Mouse (Mus musculus): Measurements from ENCODE around the gene Ccnb3. TPM values are rescaled to one million over a fixed set of nuclear protein-coding genes. Genes with fewer than 3 reads are reported as not detected.

Ccnb3 gene
- total and polyA plus RNA-seq, 3 experiments, result not detected

DNA sequence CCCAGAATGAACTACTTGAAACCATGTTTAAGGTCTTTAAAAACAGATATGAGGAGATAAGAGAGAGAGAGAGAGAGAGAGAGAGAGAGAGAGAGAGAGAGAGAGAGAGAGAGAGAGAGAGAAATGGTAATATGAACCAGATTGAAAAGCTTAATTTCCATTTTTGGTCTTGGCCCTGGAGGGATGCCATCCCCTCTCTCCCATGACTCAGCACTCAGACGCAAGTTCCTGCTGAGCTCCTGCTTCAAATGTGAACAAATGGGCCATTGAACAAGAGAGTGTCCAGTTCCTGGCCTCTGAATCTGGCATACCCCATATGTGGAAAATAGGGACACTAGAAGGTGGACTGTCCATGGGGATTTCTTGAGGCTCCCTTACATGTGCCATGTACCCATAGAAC is 69.5 kb downstream of the Ccnb3 start:
- no peaks in the 10 kb centered on the region for H3K9me3 ChIP-seq (replicated peaks; ENCODE audit: low read length)
- H3K9ac ChIP-seq (ENCODE audit: insufficient read depth, low read depth), result no peak overlapping the region
- dilution Hi-C loops (cut with MboI; ENCODE audit: extremely low pct_ligation_motif_present, extremely low pct_unique_long_range_greater_than_20kb, low sequenced_read_pairs) (no loop called here), in situ Hi-C loops (cut with MboI; ENCODE audit: low pct_ligation_motif_present, low pct_unique_long_range_greater_than_20kb, low sequenced_read_pairs) (no loop called here)
- H3K4me2 ChIP-seq (ENCODE audit: insufficient read depth, low read depth, poor library complexity, severe bottlenecking), result no peak overlapping the region
- H3K36me3 ChIP-seq (replicated peaks in 1 of 2; ENCODE audit: control insufficient read depth in 1 of 2, insufficient read depth in 1 of 2, low read length in 1 of 2), result no peaks in the 10 kb centered on the region
- no peaks in the 10 kb centered on the region for H3K79me2 ChIP-seq (replicated peaks; ENCODE audit: control insufficient read depth, extremely low read depth, insufficient read depth, poor library complexity, severe bottlenecking)
- no peaks in the 10 kb centered on the region for H3K27me3 ChIP-seq (replicated peaks)
- DNase-seq (ENCODE audit: extremely low read depth), result no peak
- H3K4me1 ChIP-seq (ENCODE audit: control insufficient read depth in 1 of 2, insufficient read depth in 2 of 2), result no peaks in the 10 kb centered on the region
- TF ChIP-seq RAD21 (IDR thresholded peaks at IDR 0.05; ENCODE audit: low read depth, low read length) (no peak), CTCF (conservative IDR thresholded peaks at IDR 0.05 in 1 of 2, IDR thresholded peaks at IDR 0.05 in 1 of 2; ENCODE audit: low read depth in 2 of 2, low read length in 2 of 2) (no peak), MAZ (IDR thresholded peaks at IDR 0.05; ENCODE audit: low read depth, low read length) (no peak), SIN3A (IDR thresholded peaks at IDR 0.05; ENCODE audit: low read length) (no peak), ZMIZ1 (IDR thresholded peaks at IDR 0.05; ENCODE audit: low read depth, low read length) (no peak), PAX5 (IDR thresholded peaks at IDR 0.05; ENCODE audit: low read length) (no peak), POLR2A (IDR thresholded peaks at IDR 0.05; ENCODE audit: low read depth, low read length) (no peak)
- no peak overlapping the region for H3K4me3 ChIP-seq (replicated peaks in 1 of 3; ENCODE audit: low read depth in 2 of 3, low read length in 2 of 3, poor library complexity in 1 of 3)
- H3K27ac ChIP-seq (ENCODE audit: insufficient read depth, low read depth), result no peak overlapping the region

DNA sequence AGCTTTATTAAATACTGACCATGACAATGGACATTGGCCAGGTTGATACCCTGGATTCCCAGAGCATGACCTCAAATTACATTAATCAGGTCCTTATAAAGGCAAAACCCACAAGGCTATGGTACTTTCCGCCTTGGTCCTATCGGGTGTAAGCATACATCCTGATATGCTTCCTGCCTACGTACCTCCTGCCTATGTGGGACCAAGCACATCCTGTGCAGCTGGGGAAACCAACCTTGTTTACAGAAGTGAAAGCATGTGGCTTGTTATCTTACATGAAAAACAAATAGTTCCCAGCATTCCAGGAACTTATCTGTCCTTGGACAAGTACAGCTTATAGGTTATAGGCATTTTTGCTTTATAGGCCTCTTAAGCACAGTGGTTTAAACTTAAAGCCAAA is 72.8 kb downstream of the Ccnb3 start:
- H3K4me1 ChIP-seq (ENCODE audit: control insufficient read depth in 1 of 2, insufficient read depth in 2 of 2), result no peaks in the 10 kb centered on the region
- in situ Hi-C loops (cut with MboI; ENCODE audit: low pct_ligation_motif_present, low pct_unique_long_range_greater_than_20kb, low sequenced_read_pairs) (no loop called here), dilution Hi-C loops (cut with MboI; ENCODE audit: extremely low pct_ligation_motif_present, extremely low pct_unique_long_range_greater_than_20kb, low sequenced_read_pairs) (no loop called here)
- no peak overlapping the region for H3K4me3 ChIP-seq (replicated peaks in 1 of 3; ENCODE audit: low read depth in 2 of 3, low read length in 2 of 3, poor library complexity in 1 of 3)
- no peaks in the 10 kb centered on the region for H3K36me3 ChIP-seq (replicated peaks in 1 of 2; ENCODE audit: control insufficient read depth in 1 of 2, insufficient read depth in 1 of 2, low read length in 1 of 2)
- no peaks in the 10 kb centered on the region for H3K9me3 ChIP-seq (replicated peaks; ENCODE audit: low read length)
- no peaks in the 10 kb centered on the region for H3K79me2 ChIP-seq (replicated peaks; ENCODE audit: control insufficient read depth, extremely low read depth, insufficient read depth, poor library complexity, severe bottlenecking)
- H3K27me3 ChIP-seq (replicated peaks), result no peaks in the 10 kb centered on the region
- no peak for TF ChIP-seq JUND (conservative IDR thresholded peaks at IDR 0.05; ENCODE audit: low read depth, low read length)
- TF ChIP-seq NRF1 (IDR thresholded peaks at IDR 0.05; ENCODE audit: low read depth, low read length), result no peak
- TF ChIP-seq TBP (conservative IDR thresholded peaks at IDR 0.05; ENCODE audit: low read depth, low read length), result no peak
- TF ChIP-seq ZC3H11A (IDR thresholded peaks at IDR 0.05; ENCODE audit: low read depth, low read length), result no peak
- TF ChIP-seq ZMIZ1 (IDR thresholded peaks at IDR 0.05; ENCODE audit: low read depth, low read length), result no peak
- no peak for TF ChIP-seq JUN (IDR thresholded peaks at IDR 0.05; ENCODE audit: insufficient read depth, low read depth, low read length)
- no peak for TF ChIP-seq USF2 (conservative IDR thresholded peaks at IDR 0.05; ENCODE audit: low read depth, low read length)
- TF ChIP-seq MEF2A (IDR thresholded peaks at IDR 0.05; ENCODE audit: borderline replicate concordance, low read depth, low read length), result no peak
- TF ChIP-seq RAD21 (IDR thresholded peaks at IDR 0.05; ENCODE audit: low read depth, low read length), result no peak
- no peak for TF ChIP-seq USF1 (IDR thresholded peaks at IDR 0.05; ENCODE audit: low read depth, low read length)
- TF ChIP-seq CTCF (conservative IDR thresholded peaks at IDR 0.05 in 1 of 2, IDR thresholded peaks at IDR 0.05 in 1 of 2; ENCODE audit: low read depth in 2 of 2, low read length in 2 of 2), result no peak
- TF ChIP-seq MAX (IDR thresholded peaks at IDR 0.05; ENCODE audit: low read length), result no peak
- no peak for TF ChIP-seq IRF4 (IDR thresholded peaks at IDR 0.05; ENCODE audit: low read depth, low read length)
- no peak for TF ChIP-seq GABPA (IDR thresholded peaks at IDR 0.05; ENCODE audit: insufficient replicate concordance, low read depth, low read length)
- no peak for TF ChIP-seq ELF1 (IDR thresholded peaks at IDR 0.05; ENCODE audit: low read depth, low read length)
- no peak for TF ChIP-seq ZKSCAN1 (IDR thresholded peaks at IDR 0.05; ENCODE audit: borderline replicate concordance, low read depth, low read length)
- no peak for TF ChIP-seq RCOR1 (conservative IDR thresholded peaks at IDR 0.05; ENCODE audit: low read depth, low read length)
- no peak for TF ChIP-seq MAFK (IDR thresholded peaks at IDR 0.05; ENCODE audit: insufficient replicate concordance, low read length)
- TF ChIP-seq UBTF (IDR thresholded peaks at IDR 0.05; ENCODE audit: low read depth, low read length), result no peak
- no peak for TF ChIP-seq CHD2 (IDR thresholded peaks at IDR 0.05; ENCODE audit: low read length)
- no peak overlapping the region for H3K4me2 ChIP-seq (ENCODE audit: insufficient read depth, low read depth, poor library complexity, severe bottlenecking)
- H3K9ac ChIP-seq (ENCODE audit: insufficient read depth, low read depth), result no peak overlapping the region
- no peak for DNase-seq (ENCODE audit: extremely low read depth)
- H3K27ac ChIP-seq (ENCODE audit: insufficient read depth, low read depth), result no peak overlapping the region

Data from CH12.LX (cell line).